Mouse (Mus musculus): ENCODE measurements at regions not wholly inside any gene's neighbourhood (a gene's known extent, or its start where the extent isn't known, plus 50 kb on each side); places are given as distances from the start of the nearest gene placed in this dataset.

- TF ChIP-seq ZMIZ1 (IDR thresholded peaks at IDR 0.05; ENCODE audit: low read depth, low read length) (no peak), USF2 (IDR thresholded peaks at IDR 0.05; ENCODE audit: borderline replicate concordance in 1 of 2, insufficient read depth in 1 of 2, low read depth in 1 of 2, low read length in 2 of 2) (no peak), CTCF (IDR thresholded peaks at IDR 0.05 in 2 of 3, conservative IDR thresholded peaks at IDR 0.05 in 1 of 3; ENCODE audit: control insufficient read depth in 1 of 3, insufficient read depth in 1 of 3, low read depth in 2 of 3, low read length in 3 of 3, poor library complexity in 1 of 3, severe bottlenecking in 1 of 3) (no peak), JUND (IDR thresholded peaks at IDR 0.05; ENCODE audit: low read depth, low read length) (no peak), BHLHE40 (IDR thresholded peaks at IDR 0.05; ENCODE audit: borderline replicate concordance, low read depth, low read length) (no peak), NELFE (IDR thresholded peaks at IDR 0.05; ENCODE audit: low read depth, low read length) (no peak), USF1 (IDR thresholded peaks at IDR 0.05; ENCODE audit: low read depth, low read length) (no peak), GABPA (IDR thresholded peaks at IDR 0.05; ENCODE audit: low read depth, low read length) (no peak), POLR2A (IDR thresholded peaks at IDR 0.05; ENCODE audit: control insufficient read depth in 1 of 2, insufficient read depth in 1 of 2, low read depth in 1 of 2, low read length in 2 of 2, poor library complexity in 1 of 2) (no peak), GATA1 (IDR thresholded peaks at IDR 0.05; ENCODE audit: low read depth, low read length) (no peak), MXI1 (IDR thresholded peaks at IDR 0.05; ENCODE audit: low read depth, low read length) (no peak), KAT2A (conservative IDR thresholded peaks at IDR 0.05; ENCODE audit: low read depth, low read length) (no peak), POLR2AphosphoS5 (IDR thresholded peaks at IDR 0.05; ENCODE audit: borderline replicate concordance, low read depth, low read length) (no peak), HCFC1 (IDR thresholded peaks at IDR 0.05; ENCODE audit: low read depth, low read length) (no peak)
Observed at GRCm38 (mm10) chr15:49191474-49191873, 4693.2 kb upstream of the Gm7489 start.

Data from MEL (cell line).